Mouse (Mus musculus): ENCODE results near the gene Elp6.

GRCm38 (mm10) chr9:110315410-110315809, 10.4 kb downstream of the Elp6 start:
- TF ChIP-seq CTCF (IDR thresholded peaks at IDR 0.05; ENCODE audit: control insufficient read depth, insufficient read depth, insufficient read length) (no peak), CEBPB (IDR thresholded peaks at IDR 0.05; ENCODE audit: low read depth) (no peak)

Data from C2C12 (cell line).